Mouse (Mus musculus) stomach, postnatal 0 days (tissue): ENCODE results near the gene Enox2.
A peak's percentile ranks its signal among the peaks of the same experiment; 100 is the strongest.

ENCODE experiments used
- CTCF ChIP-seq: IDR thresholded peaks from 2 replicates; pipeline ENCODE4 v1.5.1; 2016; ENCODE audit warnings: antibody characterized with exemption, low read depth, mild to moderate bottlenecking, moderate library complexity
- EP300 ChIP-seq: optimal IDR thresholded peaks from 2 replicates; pipeline ENCODE3; 2016; ENCODE audit warnings: antibody characterized with exemption

- TF ChIP-seq EP300 (no peak), CTCF (peak; percentile 82)
These were observed 18.6 kb upstream of the Enox2 start for GRCm38 (mm10) chrX:49306659-49307058.
